Mouse (Mus musculus): ENCODE measurements at regions not wholly inside any gene's neighbourhood (a gene's known extent, or its start where the extent isn't known, plus 50 kb on each side); places are given as distances from the start of the nearest gene placed in this dataset.

DNA sequence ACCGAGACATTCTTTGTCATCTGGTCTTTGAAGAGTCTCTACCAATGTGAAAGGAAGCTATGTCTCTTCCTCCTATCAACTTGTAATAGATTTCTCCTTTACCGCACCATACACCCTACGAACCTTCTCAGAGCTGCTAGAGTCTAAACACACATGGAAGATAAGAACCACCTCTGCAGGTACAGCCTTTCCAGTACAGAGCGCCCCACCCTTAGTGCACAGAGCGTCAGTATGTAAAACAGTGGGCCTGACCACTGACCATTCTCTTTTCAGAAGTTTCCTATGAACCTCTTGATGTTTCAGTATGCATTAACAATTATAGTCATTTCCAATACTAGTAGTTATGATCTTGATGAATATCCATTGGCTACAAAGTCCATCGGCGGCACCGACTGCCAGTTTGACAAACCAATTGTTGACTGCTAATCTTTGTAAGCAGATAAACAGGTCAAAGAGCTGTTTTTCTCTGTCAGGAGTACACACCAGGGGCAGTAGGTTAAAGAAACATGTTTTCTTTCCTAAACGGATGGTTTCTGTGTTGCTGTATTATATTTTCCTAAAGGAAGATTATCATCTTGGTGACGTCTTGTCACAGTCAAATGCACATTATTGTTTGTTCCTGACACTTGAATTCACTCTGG, 50.1 kb upstream of the Crot start:
- TF ChIP-seq GATA4 (IDR thresholded peaks at IDR 0.05; ENCODE audit: insufficient replicate concordance, low read length), result peak; percentile 24; the same call in 1 of the 2 replicates

All from liver, adult (tissue).